Mouse (Mus musculus): ENCODE data around the gene Klhl29. TPM values are rescaled to one million over a fixed set of nuclear protein-coding genes. Genes with fewer than 3 reads are reported as not detected.

Klhl29 gene
- total and polyA plus RNA-seq, 3 experiments: not detected

DNA sequence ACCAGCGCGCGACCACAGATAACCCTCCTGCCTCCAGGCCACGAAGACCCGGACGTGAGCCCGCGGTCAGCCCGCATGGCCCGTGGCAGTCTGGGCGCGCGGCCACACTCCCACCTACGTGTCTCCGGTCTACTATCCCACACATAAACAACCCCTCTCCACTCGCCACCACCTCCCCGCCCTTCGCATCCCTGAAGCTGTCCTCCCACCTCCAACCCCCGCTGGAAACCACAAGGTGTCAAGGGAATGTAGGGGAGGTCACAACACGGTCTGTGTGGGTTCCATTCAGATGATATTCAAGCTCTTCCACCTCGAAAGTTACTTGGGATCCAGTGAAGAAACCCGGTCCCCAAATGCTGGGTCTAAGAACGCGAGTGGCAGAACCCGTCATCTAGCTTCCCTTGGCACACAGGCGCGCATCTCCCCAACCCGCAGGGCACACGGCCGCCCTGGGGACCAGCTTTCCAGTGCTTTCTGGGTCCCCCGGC lies 1.2 kb downstream of the Klhl29 start:
- Histone ChIP-seq H3K36me3 (ENCODE audit: control insufficient read depth in 1 of 2, insufficient read depth in 2 of 2, low read length in 2 of 2) (no peaks in the 10 kb centered on the region), H3K4me3 (ENCODE audit: control insufficient read depth in 1 of 2, insufficient read depth in 1 of 2, low read depth in 2 of 2, low read length in 2 of 2) (no peak overlapping the region), H3K79me2 (ENCODE audit: control insufficient read depth, insufficient read depth, low read length, poor library complexity) (no peaks in the 10 kb centered on the region), H3K9ac (ENCODE audit: control insufficient read depth, low read depth, low read length, poor library complexity, severe bottlenecking) (no peak overlapping the region), H3K4me1 (ENCODE audit: control insufficient read depth in 1 of 2, insufficient read depth in 2 of 2, low read length in 2 of 2) (no peaks in the 10 kb centered on the region), H3K27ac (ENCODE audit: control insufficient read depth, low read depth, low read length) (no peak overlapping the region), H3K27me3 (ENCODE audit: control insufficient read depth in 1 of 2, insufficient read depth in 2 of 2, low read length in 2 of 2) (no peaks in the 10 kb centered on the region), H3K9me3 (replicated peaks; ENCODE audit: insufficient read depth, low read length) (no peaks in the 10 kb centered on the region)
- no peak for DNase-seq (ENCODE audit: low read depth, low spot score)
- TF ChIP-seq NELFE (IDR thresholded peaks at IDR 0.05; ENCODE audit: low read depth, low read length) (no peak), ETS1 (IDR thresholded peaks at IDR 0.05; ENCODE audit: low read depth, low read length) (no peak), NRF1 (IDR thresholded peaks at IDR 0.05; ENCODE audit: insufficient read depth, low read depth, low read length, poor library complexity, severe bottlenecking) (no peak), ELF1 (IDR thresholded peaks at IDR 0.05; ENCODE audit: low read depth, low read length) (no peak), MEF2A (IDR thresholded peaks at IDR 0.05; ENCODE audit: extremely low read depth, insufficient replicate concordance, low read depth, low read length, poor library complexity, severe bottlenecking) (no peak), MAFK (IDR thresholded peaks at IDR 0.05; ENCODE audit: borderline replicate concordance, low read depth, low read length) (no peak), TCF12 (IDR thresholded peaks at IDR 0.05; ENCODE audit: low read depth, low read length) (no peak), RAD21 (IDR thresholded peaks at IDR 0.05; ENCODE audit: low read depth, low read length) (no peak), POLR2AphosphoS2 (IDR thresholded peaks at IDR 0.05; ENCODE audit: low read length) (no peak), ZNF384 (IDR thresholded peaks at IDR 0.05; ENCODE audit: low read depth, low read length) (no peak), TAL1 (IDR thresholded peaks at IDR 0.05; ENCODE audit: low read length) (no peak), USF1 (IDR thresholded peaks at IDR 0.05; ENCODE audit: low read depth, low read length) (no peak)

DNA sequence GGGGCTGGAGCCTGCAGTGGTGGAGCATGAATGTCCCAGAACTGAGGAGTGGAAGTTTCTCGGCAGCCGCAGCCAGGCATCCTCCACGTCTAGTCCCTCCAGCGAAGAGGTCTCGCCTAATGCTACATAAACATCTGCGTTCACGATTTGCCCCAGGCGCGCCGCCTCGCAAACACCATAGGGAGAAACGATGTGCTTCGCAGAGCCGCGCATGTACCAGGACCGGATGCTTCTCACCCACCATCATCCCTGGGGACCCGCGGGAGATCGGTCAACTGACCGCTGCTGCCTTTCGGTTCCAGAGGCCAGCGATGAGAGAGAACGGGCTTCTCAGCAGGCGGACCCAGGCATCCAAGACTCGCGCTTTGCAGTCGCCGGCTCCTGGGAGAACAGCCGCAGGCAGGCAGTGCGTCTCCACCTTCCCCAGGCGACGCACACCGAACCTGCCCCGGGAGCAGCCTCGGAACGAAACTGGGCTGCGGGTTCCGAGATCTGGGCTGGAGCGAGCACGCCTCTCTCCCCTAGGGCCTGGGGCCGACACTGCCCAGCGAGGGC lies 1.8 kb downstream of the Klhl29 start:
- H3K36me3 ChIP-seq (ENCODE audit: control insufficient read depth in 1 of 2, insufficient read depth in 2 of 2, low read length in 2 of 2): no peaks in the 10 kb centered on the region
- H3K9me3 ChIP-seq (replicated peaks; ENCODE audit: insufficient read depth, low read length): no peaks in the 10 kb centered on the region
- no peak overlapping the region for H3K4me3 ChIP-seq (ENCODE audit: control insufficient read depth in 1 of 2, insufficient read depth in 1 of 2, low read depth in 2 of 2, low read length in 2 of 2)
- H3K9ac ChIP-seq (ENCODE audit: control insufficient read depth, low read depth, low read length, poor library complexity, severe bottlenecking): no peak overlapping the region
- H3K4me1 ChIP-seq (ENCODE audit: control insufficient read depth in 1 of 2, insufficient read depth in 2 of 2, low read length in 2 of 2): no peaks in the 10 kb centered on the region
- no peak overlapping the region for H3K27ac ChIP-seq (ENCODE audit: control insufficient read depth, low read depth, low read length)
- H3K27me3 ChIP-seq (ENCODE audit: control insufficient read depth in 1 of 2, insufficient read depth in 2 of 2, low read length in 2 of 2): no peaks in the 10 kb centered on the region; a peak in 1 of 4 replicates
- no peaks in the 10 kb centered on the region for H3K79me2 ChIP-seq (ENCODE audit: control insufficient read depth, insufficient read depth, low read length, poor library complexity)
- TF ChIP-seq TCF12 (IDR thresholded peaks at IDR 0.05; ENCODE audit: low read depth, low read length) (no peak), KAT2A (conservative IDR thresholded peaks at IDR 0.05; ENCODE audit: low read depth, low read length) (no peak), JUND (IDR thresholded peaks at IDR 0.05; ENCODE audit: low read depth, low read length) (no peak), POLR2A (IDR thresholded peaks at IDR 0.05; ENCODE audit: control insufficient read depth in 1 of 2, insufficient read depth in 1 of 2, low read depth in 1 of 2, low read length in 2 of 2, poor library complexity in 1 of 2) (no peak), E2F4 (IDR thresholded peaks at IDR 0.05; ENCODE audit: borderline replicate concordance, low read depth, low read length) (no peak), HCFC1 (IDR thresholded peaks at IDR 0.05; ENCODE audit: low read depth, low read length) (no peak), USF1 (IDR thresholded peaks at IDR 0.05; ENCODE audit: low read depth, low read length) (no peak), USF2 (IDR thresholded peaks at IDR 0.05; ENCODE audit: borderline replicate concordance in 1 of 2, insufficient read depth in 1 of 2, low read depth in 1 of 2, low read length in 2 of 2) (no peak), ZMIZ1 (IDR thresholded peaks at IDR 0.05; ENCODE audit: low read depth, low read length) (no peak), MEF2A (IDR thresholded peaks at IDR 0.05; ENCODE audit: extremely low read depth, insufficient replicate concordance, low read depth, low read length, poor library complexity, severe bottlenecking) (no peak), ZC3H11A (IDR thresholded peaks at IDR 0.05; ENCODE audit: low read depth, low read length) (no peak), MAX (IDR thresholded peaks at IDR 0.05; ENCODE audit: low read length) (no peak)
- no peak for DNase-seq (ENCODE audit: low read depth, low spot score)
